ENCODE assay signal across 9 mouse cellular contexts in genomic region chr4:45941628-45942044, GRCm38 (mm10). TPM values are rescaled to one million over a fixed set of nuclear protein-coding genes. Genes with fewer than 3 reads are reported as not detected.
DNase-seq lines count a peak whose midpoint lies in the region; TF ChIP-seq lines count a peak whose summit lies in the region.
"Had no signal": no experiment of that assay in that cellular context is flagged by ENCODE, and none has a peak within 500 bp of the region (broad histone marks: within the 10 kb centered on the region; RNA-seq: fewer than 3 reads in every experiment).

No protein-coding gene starts in this region.

- no peaks in the 10 kb centered on the region for H3K36me3 ChIP-seq in forebrain, embryonic 10.5 days (replicated peaks)
- H3K36me3 ChIP-seq: limb, embryonic 15.5 days had no signal

- H3K9me3 ChIP-seq in forebrain, embryonic 10.5 days = no peaks in the 10 kb centered on the region
- H3K9me3 ChIP-seq: limb, embryonic 15.5 days had no signal

- peak; percentile 94 for TF ChIP-seq CTCF in gastrocnemius, adult 2 months (IDR thresholded peaks at IDR 0.05)

- H3K27ac ChIP-seq in gastrocnemius, adult 2 months = no peak overlapping the region
- no peak overlapping the region for H3K27ac ChIP-seq in forebrain, embryonic 10.5 days
- H3K27ac ChIP-seq: limb, embryonic 15.5 days had no signal

- peak overlapping the region; percentile 35 for H3K4me3 ChIP-seq in gastrocnemius, adult 2 months
- peak overlapping the region; percentile 19 for H3K4me3 ChIP-seq in forebrain, embryonic 10.5 days
- H3K4me3 ChIP-seq: limb, embryonic 15.5 days had no signal

- 0 out of 2 replicates have a peak, but pooled peaks cover 5% of the 10 kb centered on the region for H3K4me1 ChIP-seq in forebrain, embryonic 10.5 days
- H3K4me1 ChIP-seq: limb, embryonic 15.5 days had no signal

- DNase-seq in gastrocnemius, adult 2 months = peak; percentile 57
- no peak for DNase-seq in gastrocnemius, adult 8-10 months (ENCODE audit: low spot score in 2 of 2)
- peak; percentile 32 for DNase-seq in brain, adult 2 months (ENCODE audit: low read depth, low spot score)
- peak; percentile 74 for DNase-seq in forebrain, embryonic 10.5 days (ENCODE audit: extremely low spot score, low spot score)
- DNase-seq in heart, postnatal 4 days = peak; percentile 80
- peak; percentile 73 to 79 for DNase-seq in layer of hippocampus, postnatal 10 days (ENCODE audit: low spot score in 2 of 2)
- DNase-seq in lung, postnatal 25 days (ENCODE audit: low spot score) = peak; percentile 43
- DNase-seq in right cerebral cortex, postnatal 25 days = peak; percentile 13

- WGBS in forebrain, embryonic 10.5 days = 33% methylated on average over 13 of the region's 13 CpGs

- intact Hi-C loops in gastrocnemius, adult 2 months (cut with DNase I) = loop anchor here (1.0 to 5.0 kb wide), 2 partner anchors 86 to 185 kb away; no protein-coding TSS in a partner anchor

- no peaks in the 10 kb centered on the region for H3K27me3 ChIP-seq in forebrain, embryonic 10.5 days (ENCODE audit: poor library complexity, severe bottlenecking)
- H3K27me3 ChIP-seq: limb, embryonic 15.5 days had no signal

RNA-seq across cellular contexts. Expression of gene Tdrd7, which starts 23.5 kb away (rescaled TPM):
- total RNA-seq in gastrocnemius, adult 2 months (2021) = 1 to 10 TPM; 8.8 to 9.3 TPM
- total RNA-seq in gastrocnemius, adult 8-10 months (2022) = 10 to 100 TPM in 2 of 4 experiments, 1 to 10 TPM in 2; 8.7 to 12.7 (median 9.5) TPM
- polyA plus RNA-seq in forebrain, embryonic 10.5 days (2016; fragmentation: Nextera tagmentation; extraction: Ambion mirVana) = 9.1 and 9.3 TPM in 2 replicates
- 10 to 100 TPM; 16.9 to 19.4 TPM for total RNA-seq in heart, postnatal 4 days (2021)
- total RNA-seq in layer of hippocampus, postnatal 10 days (2021) = 10 to 100 TPM; 25.2 to 32.7 TPM

RNA-seq across cellular contexts. Expression of gene Ccdc180, which starts 51.5 kb away (rescaled TPM):
- not detected for total RNA-seq in gastrocnemius, adult 2 months (2021)
- not detected for total RNA-seq in gastrocnemius, adult 8-10 months (2022)
- polyA plus RNA-seq in forebrain, embryonic 10.5 days (2016; fragmentation: Nextera tagmentation; extraction: Ambion mirVana) = 0.09 TPM in 1 of 2 replicates, not detected in the other
- total RNA-seq in heart, postnatal 4 days (2021) = under 1 TPM; 0.05 to 0.09 TPM
- total RNA-seq in layer of hippocampus, postnatal 10 days (2021) = under 1 TPM; 0.50 to 0.62 TPM

Comparison
In these comparisons a context has a peak if more than half of its experiments do, and no peak if none do; other contexts are left out.
1. DNase-seq: peak in gastrocnemius, adult 2 months (single experiment), brain, adult 2 months (single experiment), forebrain, embryonic 10.5 days (single experiment), heart, postnatal 4 days (single experiment), layer of hippocampus, postnatal 10 days (2 of 2), lung, postnatal 25 days (single experiment) and right cerebral cortex, postnatal 25 days (single experiment); none in gastrocnemius, adult 8-10 months (0 of 2).